Comparison of ENCODE assay signal across 21 mouse cellular contexts in the genomic region with DNA sequence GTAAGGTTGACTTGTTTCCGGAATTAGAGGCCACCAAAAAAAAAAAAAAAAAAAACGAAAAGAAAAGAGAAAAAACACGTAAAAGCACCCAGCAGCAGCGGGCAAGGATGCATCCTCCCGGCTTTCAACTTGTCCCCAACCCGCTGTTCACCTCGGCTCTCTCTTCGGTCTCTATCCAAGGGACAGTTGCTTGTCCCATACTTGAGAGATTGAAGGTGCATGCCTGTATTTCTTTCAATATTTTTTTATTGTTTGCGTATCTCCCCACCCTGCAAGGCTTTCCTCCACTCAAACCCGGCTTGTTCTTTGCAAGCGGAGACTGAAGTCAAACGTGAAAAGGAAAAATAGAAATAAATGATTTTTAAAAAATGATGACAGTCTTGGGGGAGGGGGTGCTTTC. TPM values are rescaled to one million over a fixed set of nuclear protein-coding genes. Genes with fewer than 3 reads are reported as not detected.
A peak's percentile ranks its signal among the peaks of the same experiment; 100 is the strongest.
DNase-seq lines count a peak whose midpoint lies in the region; ATAC-seq and TF ChIP-seq lines count a peak whose summit lies in the region.
"Had no signal": no experiment of that assay in that cellular context is flagged by ENCODE, and none has a peak within 500 bp of the region (broad histone marks: within the 10 kb centered on the region; RNA-seq: fewer than 3 reads in every experiment).

No protein-coding gene starts in this region.

- no peak for ATAC-seq in liver, embryonic 11.5 days (replicated peaks; ENCODE audit: low FRiP score)
- ATAC-seq in embryonic facial prominence, embryonic 13.5 days (ENCODE audit: insufficient number of reproducible peaks, insufficient read depth, low FRiP score, low TSS enrichment, low read depth): no peak
- no peak for ATAC-seq in liver, embryonic 14.5 days (ENCODE audit: insufficient read depth)
- ATAC-seq: forebrain, embryonic 13.5 days; hindbrain, embryonic 16.5 days; Patski had no signal

- H3K27ac ChIP-seq in liver, embryonic 11.5 days (ENCODE audit: low read depth, low read length): no peak overlapping the region
- peak overlapping the region; percentile 91 for H3K27ac ChIP-seq in embryonic facial prominence, embryonic 13.5 days
- H3K27ac ChIP-seq in liver, embryonic 14.5 days: no peak overlapping the region
- H3K27ac ChIP-seq: forebrain, embryonic 13.5 days; stomach, postnatal 0 days had no signal

- DNase-seq in embryo, embryonic 10.5 days (ENCODE audit: low spot score): peak; percentile 35
- DNase-seq in embryo, embryonic 11 days: no peak
- DNase-seq in liver, embryonic 11.5 days (ENCODE audit: low spot score): no peak
- no peak for DNase-seq in liver
- no peak for DNase-seq in liver, embryonic 14.5 days (ENCODE audit: low read depth in 3 of 3, low spot score in 3 of 3)
- DNase-seq in gastrocnemius, postnatal 10 days: no peak
- DNase-seq in spleen, postnatal 4 days (ENCODE audit: low spot score in 2 of 2): no peak
- DNase-seq: cerebellum, adult 11 months; cerebellum, postnatal 25 days; kidney, postnatal 10 days; left cerebral cortex, postnatal 4 days; spleen, adult 18-20 months; thymus, postnatal 36 days had no signal

- H3K9me3 ChIP-seq in liver, embryonic 11.5 days (ENCODE audit: control insufficient read depth, low read length): no peaks in the 10 kb centered on the region
- no peaks in the 10 kb centered on the region for H3K9me3 ChIP-seq in embryonic facial prominence, embryonic 13.5 days
- H3K9me3 ChIP-seq in liver, embryonic 14.5 days (ENCODE audit: control insufficient read depth, low read length): no peaks in the 10 kb centered on the region
- H3K9me3 ChIP-seq: forebrain, embryonic 13.5 days had no signal

- no peak overlapping the region for H3K4me3 ChIP-seq in liver, embryonic 11.5 days (ENCODE audit: low read depth, low read length)
- H3K4me3 ChIP-seq in embryonic facial prominence, embryonic 13.5 days: peak overlapping the region; percentile 36
- no peak overlapping the region for H3K4me3 ChIP-seq in liver, embryonic 14.5 days (ENCODE audit: insufficient read depth in 1 of 2, low read depth in 2 of 2, low read length in 2 of 2)
- H3K4me3 ChIP-seq: forebrain, embryonic 13.5 days had no signal

- H3K9ac ChIP-seq in liver, embryonic 11.5 days (ENCODE audit: low read depth, low read length): no peak overlapping the region
- peak overlapping the region; percentile 72 for H3K9ac ChIP-seq in embryonic facial prominence, embryonic 13.5 days
- no peak overlapping the region for H3K9ac ChIP-seq in liver, embryonic 14.5 days (replicated peaks)
- H3K9ac ChIP-seq: forebrain, embryonic 13.5 days had no signal

- TF ChIP-seq EP300 in liver, embryonic 14.5 days (IDR thresholded peaks at IDR 0.05; ENCODE audit: low read depth): no peak

- no peaks in the 10 kb centered on the region for H3K4me1 ChIP-seq in liver, embryonic 11.5 days (replicated peaks; ENCODE audit: control insufficient read depth, insufficient read depth, low read length)
- H3K4me1 ChIP-seq in embryonic facial prominence, embryonic 13.5 days: peaks cover 62% of the 10 kb centered on the region
- no peaks in the 10 kb centered on the region for H3K4me1 ChIP-seq in liver, embryonic 14.5 days (replicated peaks; ENCODE audit: control insufficient read depth in 2 of 2, insufficient read depth in 2 of 2, low read length in 1 of 2)
- H3K4me1 ChIP-seq: forebrain, embryonic 13.5 days had no signal

- no peak for TF ChIP-seq CTCF in liver, embryonic 14.5 days (IDR thresholded peaks at IDR 0.05; ENCODE audit: low read depth)

- peaks cover 98% of the 10 kb centered on the region for H3K27me3 ChIP-seq in liver, embryonic 11.5 days (replicated peaks; ENCODE audit: control insufficient read depth, insufficient read depth, low read length)
- peaks cover 83% of the 10 kb centered on the region for H3K27me3 ChIP-seq in embryonic facial prominence, embryonic 13.5 days
- peaks cover 68% of the 10 kb centered on the region for H3K27me3 ChIP-seq in liver, embryonic 14.5 days (ENCODE audit: control insufficient read depth, insufficient read depth, low read length)
- H3K27me3 ChIP-seq: CH12.LX had no signal

- 5% methylated on average over 12 of the region's 12 CpGs for WGBS in liver, embryonic 11.5 days
- 7% methylated on average over 12 of the region's 12 CpGs for WGBS in embryonic facial prominence, embryonic 13.5 days
- WGBS in liver, embryonic 14.5 days (ENCODE audit: insufficient replicate concordance): 3% methylated on average over 12 of the region's 12 CpGs

- no peaks in the 10 kb centered on the region for H3K36me3 ChIP-seq in liver, embryonic 11.5 days (ENCODE audit: control insufficient read depth, insufficient read depth, low read length)
- no peaks in the 10 kb centered on the region for H3K36me3 ChIP-seq in embryonic facial prominence, embryonic 13.5 days
- H3K36me3 ChIP-seq in liver, embryonic 14.5 days (replicated peaks; ENCODE audit: control insufficient read depth, insufficient read depth, low read depth): no peaks in the 10 kb centered on the region

- peak overlapping the region; percentile 34; the same call in 1 of the 2 replicates for H3K4me2 ChIP-seq in liver, embryonic 11.5 days
- H3K4me2 ChIP-seq in embryonic facial prominence, embryonic 13.5 days: peak overlapping the region; percentile 79
- H3K4me2 ChIP-seq in liver, embryonic 14.5 days (ENCODE audit: low read depth): peak overlapping the region; percentile 34; the same call in 1 of the 2 replicates
- H3K4me2 ChIP-seq: forebrain, embryonic 13.5 days had no signal

RNA-seq across cellular contexts. Expression of a gene that starts 7.7 kb away (rescaled TPM):
- 23.3 and 25.9 TPM in 2 replicates for polyA plus RNA-seq in liver, embryonic 11.5 days (2014; fragmentation: Nextera tagmentation; extraction: Ambion mirVana)
- 63.4 and 67.0 TPM in 2 replicates for polyA plus RNA-seq in embryonic facial prominence, embryonic 13.5 days (2015; fragmentation: Nextera tagmentation; extraction: Ambion mirVana)
- 1.4 and 1.7 TPM in 2 replicates for polyA plus RNA-seq in liver, embryonic 14.5 days (2012; rRNA removed)
- polyA plus RNA-seq in liver, embryonic 14.5 days (2014; fragmentation: Nextera tagmentation; extraction: Ambion mirVana): 2.0 and 2.4 TPM in 2 replicates
- total RNA-seq in gastrocnemius, postnatal 10 days (2021): 1 to 10 TPM; 7.0 to 9.7 TPM
- total RNA-seq: CH12.LX; granulocyte monocyte progenitor cell, adult 5-6 weeks; neutrophil, adult 5-6 weeks had no signal
- polyA plus RNA-seq: Patski had no signal
